12 mouse cellular contexts compared by ENCODE assay signal in genomic region chr14:118156740-118157139, GRCm38 (mm10). TPM values are rescaled to one million over a fixed set of nuclear protein-coding genes. Genes with fewer than 3 reads are reported as not detected.
DNase-seq lines count a peak whose midpoint lies in the region; ATAC-seq and TF ChIP-seq lines count a peak whose summit lies in the region.
"Had no signal": no experiment of that assay in that cellular context is flagged by ENCODE, and none has a peak within 500 bp of the region (broad histone marks: within the 10 kb centered on the region; RNA-seq: fewer than 3 reads in every experiment).

No protein-coding gene starts in this region.

- no peak overlapping the region for H3K4me2 ChIP-seq in hindbrain, postnatal 0 days (ENCODE audit: low read depth, low read length)
- no peak overlapping the region for H3K4me2 ChIP-seq in hindbrain, embryonic 11.5 days (replicated peaks; ENCODE audit: low read depth, low read length)
- no peak overlapping the region for H3K4me2 ChIP-seq in midbrain, embryonic 12.5 days (replicated peaks)
- H3K4me2 ChIP-seq in midbrain, postnatal 0 days (ENCODE audit: low read depth, low read length, poor library complexity, severe bottlenecking): no peak overlapping the region
- H3K4me2 ChIP-seq in forebrain, embryonic 16.5 days (ENCODE audit: low read length): no peak overlapping the region
- no peak overlapping the region for H3K4me2 ChIP-seq in midbrain, embryonic 16.5 days (ENCODE audit: low read length)
- H3K4me2 ChIP-seq: heart, embryonic 15.5 days; limb, embryonic 13.5 days; liver, embryonic 15.5 days had no signal

- TF ChIP-seq CTCF in hindbrain, postnatal 0 days (IDR thresholded peaks at IDR 0.05; ENCODE audit: low read depth): no peak
- TF ChIP-seq CTCF in midbrain, postnatal 0 days (IDR thresholded peaks at IDR 0.05): no peak

- H3K36me3 ChIP-seq in hindbrain, postnatal 0 days (ENCODE audit: insufficient read depth, low read length): peaks cover 18% of the 10 kb centered on the region; the same call in 1 of the 2 replicates
- H3K36me3 ChIP-seq in hindbrain, embryonic 11.5 days (ENCODE audit: control insufficient read depth, insufficient read depth, low read length): 0 out of 2 replicates have a peak, but pooled peaks cover 2% of the 10 kb centered on the region
- peaks cover 43% of the 10 kb centered on the region for H3K36me3 ChIP-seq in midbrain, embryonic 12.5 days
- peaks cover 19% of the 10 kb centered on the region for H3K36me3 ChIP-seq in midbrain, postnatal 0 days (ENCODE audit: insufficient read depth, low read length)
- H3K36me3 ChIP-seq in forebrain, embryonic 16.5 days (ENCODE audit: control insufficient read depth, insufficient read depth): peaks cover 20% of the 10 kb centered on the region
- peaks cover 20% of the 10 kb centered on the region for H3K36me3 ChIP-seq in midbrain, embryonic 16.5 days (ENCODE audit: control insufficient read depth, insufficient read depth, low read length)

- ATAC-seq in hindbrain, postnatal 0 days: peak; percentile 43; the same call in 1 of the 2 replicates
- no peak; the same call in 1 of the 2 replicates for ATAC-seq in hindbrain, embryonic 11.5 days (ENCODE audit: low FRiP score)
- peak; percentile 59 for ATAC-seq in midbrain, embryonic 12.5 days (ENCODE audit: low FRiP score, low read depth)
- no peak for ATAC-seq in midbrain, postnatal 0 days (ENCODE audit: low FRiP score)
- peak; percentile 45; the same call in 1 of the 2 replicates for ATAC-seq in forebrain, embryonic 16.5 days
- peak; percentile 57; the same call in 1 of the 2 replicates for ATAC-seq in midbrain, embryonic 16.5 days

- H3K4me1 ChIP-seq in hindbrain, postnatal 0 days (ENCODE audit: insufficient read depth, low read length): no peaks in the 10 kb centered on the region
- H3K4me1 ChIP-seq in hindbrain, embryonic 11.5 days (replicated peaks; ENCODE audit: control insufficient read depth, insufficient read depth, low read length): no peaks in the 10 kb centered on the region
- H3K4me1 ChIP-seq in midbrain, embryonic 12.5 days: no peaks in the 10 kb centered on the region
- H3K4me1 ChIP-seq in midbrain, postnatal 0 days (ENCODE audit: insufficient read depth, low read length): no peaks in the 10 kb centered on the region
- H3K4me1 ChIP-seq in forebrain, embryonic 16.5 days (replicated peaks; ENCODE audit: control insufficient read depth, insufficient read depth, low read length): no peaks in the 10 kb centered on the region
- no peaks in the 10 kb centered on the region for H3K4me1 ChIP-seq in midbrain, embryonic 16.5 days (ENCODE audit: control insufficient read depth, insufficient read depth, low read length)
- H3K4me1 ChIP-seq: limb, embryonic 13.5 days; liver, embryonic 15.5 days had no signal

- H3K9ac ChIP-seq in hindbrain, postnatal 0 days (replicated peaks; ENCODE audit: low read length): no peak overlapping the region
- H3K9ac ChIP-seq in hindbrain, embryonic 11.5 days (ENCODE audit: low read depth, low read length): no peak overlapping the region
- no peak overlapping the region for H3K9ac ChIP-seq in midbrain, embryonic 12.5 days (replicated peaks)
- no peak overlapping the region for H3K9ac ChIP-seq in midbrain, postnatal 0 days (replicated peaks; ENCODE audit: low read length, poor library complexity, severe bottlenecking)
- H3K9ac ChIP-seq in forebrain, embryonic 16.5 days (replicated peaks; ENCODE audit: low read depth, low read length): no peak overlapping the region
- no peak overlapping the region for H3K9ac ChIP-seq in midbrain, embryonic 16.5 days (ENCODE audit: low read depth, low read length)
- H3K9ac ChIP-seq: heart, embryonic 15.5 days; limb, embryonic 13.5 days; liver, embryonic 15.5 days had no signal

- no peak overlapping the region for H3K27ac ChIP-seq in hindbrain, postnatal 0 days
- H3K27ac ChIP-seq in hindbrain, embryonic 11.5 days (ENCODE audit: low read depth, low read length): no peak overlapping the region
- no peak overlapping the region for H3K27ac ChIP-seq in midbrain, embryonic 12.5 days (replicated peaks)
- H3K27ac ChIP-seq in midbrain, postnatal 0 days (ENCODE audit: low read depth, low read length): no peak overlapping the region
- no peak overlapping the region for H3K27ac ChIP-seq in forebrain, embryonic 16.5 days (ENCODE audit: low read length)
- H3K27ac ChIP-seq in midbrain, embryonic 16.5 days (ENCODE audit: low read length): no peak overlapping the region
- H3K27ac ChIP-seq: heart, embryonic 15.5 days; limb, embryonic 13.5 days; liver, embryonic 15.5 days had no signal

- DNase-seq in hindbrain, postnatal 0 days (ENCODE audit: low spot score): no peak
- DNase-seq in hindbrain, embryonic 11.5 days (ENCODE audit: low spot score): no peak
- no peak for DNase-seq in midbrain, postnatal 0 days (ENCODE audit: low spot score)
- DNase-seq in thymus, postnatal 4 days: no peak
- DNase-seq in thymus, postnatal 25 days: no peak
- DNase-seq: layer of hippocampus, adult 9-11 months had no signal

- no peaks in the 10 kb centered on the region for H3K9me3 ChIP-seq in hindbrain, postnatal 0 days (ENCODE audit: low read length)
- no peaks in the 10 kb centered on the region for H3K9me3 ChIP-seq in hindbrain, embryonic 11.5 days (ENCODE audit: control insufficient read depth, low read length)
- no peaks in the 10 kb centered on the region for H3K9me3 ChIP-seq in midbrain, embryonic 12.5 days
- no peaks in the 10 kb centered on the region for H3K9me3 ChIP-seq in midbrain, postnatal 0 days (ENCODE audit: low read length)
- H3K9me3 ChIP-seq in forebrain, embryonic 16.5 days (ENCODE audit: control insufficient read depth, low read length): no peaks in the 10 kb centered on the region
- H3K9me3 ChIP-seq in midbrain, embryonic 16.5 days (replicated peaks; ENCODE audit: control insufficient read depth, low read length, poor library complexity, severe bottlenecking): no peaks in the 10 kb centered on the region
- H3K9me3 ChIP-seq: heart, embryonic 15.5 days; limb, embryonic 13.5 days; liver, embryonic 15.5 days had no signal

- no peaks in the 10 kb centered on the region for H3K27me3 ChIP-seq in hindbrain, postnatal 0 days (ENCODE audit: insufficient read depth, low read length)
- no peaks in the 10 kb centered on the region for H3K27me3 ChIP-seq in hindbrain, embryonic 11.5 days (ENCODE audit: control insufficient read depth, insufficient read depth, low read length)
- no peaks in the 10 kb centered on the region for H3K27me3 ChIP-seq in midbrain, embryonic 12.5 days
- H3K27me3 ChIP-seq in midbrain, postnatal 0 days (ENCODE audit: insufficient read depth, low read length): no peaks in the 10 kb centered on the region
- H3K27me3 ChIP-seq in forebrain, embryonic 16.5 days (replicated peaks; ENCODE audit: control insufficient read depth, insufficient read depth, low read length): no peaks in the 10 kb centered on the region
- no peaks in the 10 kb centered on the region for H3K27me3 ChIP-seq in midbrain, embryonic 16.5 days (ENCODE audit: control insufficient read depth, insufficient read depth, low read depth, low read length)
- H3K27me3 ChIP-seq: heart, embryonic 15.5 days; limb, embryonic 13.5 days; liver, embryonic 15.5 days had no signal

- 86% methylated on average over 10 of the region's 10 CpGs for WGBS in hindbrain, postnatal 0 days
- WGBS in hindbrain, embryonic 11.5 days: 89% methylated on average over 10 of the region's 10 CpGs
- 86% methylated on average over 10 of the region's 10 CpGs for WGBS in midbrain, embryonic 12.5 days
- 85% methylated on average over 10 of the region's 10 CpGs for WGBS in midbrain, postnatal 0 days
- WGBS in forebrain, embryonic 16.5 days: 82% methylated on average over 10 of the region's 10 CpGs
- WGBS in midbrain, embryonic 16.5 days: 81% methylated on average over 10 of the region's 10 CpGs

- H3K4me3 ChIP-seq in hindbrain, postnatal 0 days (ENCODE audit: low read length): no peak overlapping the region
- H3K4me3 ChIP-seq in hindbrain, embryonic 11.5 days (ENCODE audit: low read depth, low read length): no peak overlapping the region
- no peak overlapping the region for H3K4me3 ChIP-seq in midbrain, embryonic 12.5 days
- no peak overlapping the region for H3K4me3 ChIP-seq in midbrain, postnatal 0 days (ENCODE audit: low read depth, low read length)
- no peak overlapping the region for H3K4me3 ChIP-seq in forebrain, embryonic 16.5 days (replicated peaks; ENCODE audit: low read length)
- H3K4me3 ChIP-seq in midbrain, embryonic 16.5 days (ENCODE audit: low read depth, low read length): no peak overlapping the region
- H3K4me3 ChIP-seq: heart, embryonic 15.5 days; limb, embryonic 13.5 days; liver, embryonic 15.5 days had no signal

RNA-seq across cellular contexts. Expression of gene Gpr180, which starts 19.8 kb away (rescaled TPM):
- total RNA-seq in hindbrain, postnatal 0 days (2014; rRNA removed): 53.7 and 68.2 TPM in 2 replicates
- polyA plus RNA-seq in hindbrain, postnatal 0 days (2015; fragmentation: Nextera tagmentation; extraction: Ambion mirVana): 50.1 and 50.4 TPM in 2 replicates
- polyA plus RNA-seq in hindbrain, embryonic 11.5 days (2014; fragmentation: Nextera tagmentation; extraction: Ambion mirVana): 35.8 and 36.2 TPM in 2 replicates
- 32.8 and 35.9 TPM in 2 replicates for polyA plus RNA-seq in midbrain, embryonic 12.5 days (2016; fragmentation: Nextera tagmentation; extraction: Ambion mirVana)
- total RNA-seq in midbrain, postnatal 0 days (2014; rRNA removed): 43.7 and 62.3 TPM in 2 replicates
- polyA plus RNA-seq in midbrain, postnatal 0 days (2015; fragmentation: Nextera tagmentation; extraction: Ambion mirVana): 49.3 and 51.6 TPM in 2 replicates
- 32.7 and 33.5 TPM in 2 replicates for polyA plus RNA-seq in forebrain, embryonic 16.5 days (2015; fragmentation: Nextera tagmentation; extraction: Ambion mirVana)
- 40.4 and 41.5 TPM in 2 replicates for polyA plus RNA-seq in midbrain, embryonic 16.5 days (2015; fragmentation: Nextera tagmentation; extraction: Ambion mirVana)

RNA-seq across cellular contexts. Expression of gene Tgds, which starts 24.2 kb away (rescaled TPM):
- total RNA-seq in hindbrain, postnatal 0 days (2014; rRNA removed): 8.1 and 10.0 TPM in 2 replicates
- 8.8 and 10.3 TPM in 2 replicates for polyA plus RNA-seq in hindbrain, postnatal 0 days (2015; fragmentation: Nextera tagmentation; extraction: Ambion mirVana)
- polyA plus RNA-seq in hindbrain, embryonic 11.5 days (2014; fragmentation: Nextera tagmentation; extraction: Ambion mirVana): 31.9 and 32.3 TPM in 2 replicates
- polyA plus RNA-seq in midbrain, embryonic 12.5 days (2016; fragmentation: Nextera tagmentation; extraction: Ambion mirVana): 22.0 and 26.3 TPM in 2 replicates
- 4.3 and 7.4 TPM in 2 replicates for total RNA-seq in midbrain, postnatal 0 days (2014; rRNA removed)
- 7.3 and 9.0 TPM in 2 replicates for polyA plus RNA-seq in midbrain, postnatal 0 days (2015; fragmentation: Nextera tagmentation; extraction: Ambion mirVana)
- polyA plus RNA-seq in forebrain, embryonic 16.5 days (2015; fragmentation: Nextera tagmentation; extraction: Ambion mirVana): 20.2 and 22.8 TPM in 2 replicates
- polyA plus RNA-seq in midbrain, embryonic 16.5 days (2015; fragmentation: Nextera tagmentation; extraction: Ambion mirVana): 15.2 and 16.4 TPM in 2 replicates

Comparison
In these comparisons a context has a peak if more than half of its experiments do, and no peak if none do; other contexts are left out.
1. ATAC-seq: peak in hindbrain, postnatal 0 days (single experiment), midbrain, embryonic 12.5 days (single experiment), forebrain, embryonic 16.5 days (single experiment) and midbrain, embryonic 16.5 days (single experiment); none in hindbrain, embryonic 11.5 days (single experiment) and midbrain, postnatal 0 days (single experiment).